Mouse (Mus musculus) liver, embryonic 12.5 days (tissue): Measurements from ENCODE around the gene Lpar1. TPM values are rescaled to one million over a fixed set of nuclear protein-coding genes. Genes with fewer than 3 reads are reported as not detected.
"Not testable (repeated sequence)": the region's sequence is repeated elsewhere in the genome, so short reads cannot be mapped to it uniquely, and the experiment has no call there.

Experiments used
- ATAC-seq: fragments of 200-750 bp; cut with Nextera tagmentation; 2 replicates; pipeline ENCODE4 v1.8.0; 2017; ENCODE audit warnings: moderate number of reproducible peaks, mild to moderate bottlenecking, moderate library complexity
- H3K27ac ChIP-seq: fragments of 300-500 bp; sonication (generic); 2 replicates; pipeline ENCODE4 v1.5.1; 2016; ENCODE audit warnings: mild to moderate bottlenecking
- H3K27me3 ChIP-seq: fragments of 300-500 bp; sonication (generic); replicated peaks from 2 replicates; pipeline ENCODE4 v1.6.1; 2016; ENCODE audit warnings: mild to moderate bottlenecking, moderate library complexity
- H3K36me3 ChIP-seq: fragments of 300-500 bp; sonication (generic); 2 replicates; pipeline ENCODE4 v1.6.1; 2016; ENCODE audit warnings: mild to moderate bottlenecking, moderate library complexity
- H3K4me1 ChIP-seq: fragments of 300-500 bp; sonication (generic); 2 replicates; pipeline ENCODE4 v1.6.1; 2016
- H3K4me2 ChIP-seq: fragments of 300-500 bp; sonication (generic); 2 replicates; pipeline ENCODE4 v1.6.1; 2016; ENCODE audit warnings: mild to moderate bottlenecking, moderate library complexity
- H3K4me3 ChIP-seq: fragments of 300-500 bp; sonication (generic); 2 replicates; pipeline ENCODE4 v1.5.1; 2016; ENCODE audit warnings: mild to moderate bottlenecking, moderate library complexity
- H3K9ac ChIP-seq: fragments of 300-500 bp; sonication (generic); 2 replicates; pipeline ENCODE4 v1.6.1; 2016; ENCODE audit warnings: mild to moderate bottlenecking, moderate library complexity
- H3K9me3 ChIP-seq: fragments of 300-500 bp; sonication (generic); replicated peaks from 2 replicates; pipeline ENCODE4 v1.6.1; 2016; ENCODE audit warnings: mild to moderate bottlenecking, moderate library complexity
- WGBS: fragments of 180-500 bp; shearing (Covaris S2); methylation state at CpG from one replicate; pipeline ENCODE4 v1.1.7; 2016; ENCODE audit not compliant: insufficient replicate concordance; 5-methylcytosine and 5-hydroxymethylcytosine counted together
- polyA plus RNA-seq: library from polyadenylated mRNA; unstranded; fragments of >200 nt; fragmentation: Nextera tagmentation; extraction: Ambion mirVana; gene quantifications from 2 replicates; pipeline ENCODE4 v1.2.1, GENCODE M21; 2016

The Lpar1 gene
- polyA plus RNA-seq, 1 experiment from 2014 or later, result 8.8 TPM

GRCm38 (mm10) chr4:58543171-58543570 lies 10.5 kb downstream of the Lpar1 start:
- Histone ChIP-seq H3K4me1 (0 out of 2 replicates have a peak, but pooled peaks cover 4% of the 10 kb centered on the region), H3K4me3 (no peak overlapping the region), H3K9ac (no peak overlapping the region), H3K9me3 (no peaks in the 10 kb centered on the region), H3K36me3 (no peaks in the 10 kb centered on the region), H3K4me2 (no peak overlapping the region), H3K27me3 (no peaks in the 10 kb centered on the region), H3K27ac (no peak overlapping the region)
- ATAC-seq, result no peak
- 55% methylated on average over 3 of the region's 3 CpGs for WGBS

DNA sequence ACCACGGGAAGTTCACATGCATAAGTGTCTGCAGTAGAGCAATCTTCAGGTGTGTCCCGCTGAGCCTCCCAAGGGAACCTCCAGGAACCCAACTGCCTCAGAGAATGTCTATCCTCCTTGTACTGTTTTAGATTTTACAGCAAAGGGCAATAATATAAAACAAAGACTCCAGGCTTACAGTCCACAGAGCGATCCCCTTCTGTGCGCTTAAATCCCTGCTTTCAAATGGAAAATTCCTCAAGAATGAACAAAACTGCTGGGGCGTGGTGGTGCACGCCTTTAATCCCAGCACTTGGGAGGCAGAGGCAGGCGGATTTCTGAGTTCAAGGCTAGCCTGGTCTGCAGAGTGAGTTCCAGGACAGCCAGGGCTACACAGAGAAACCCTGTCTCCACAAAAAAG lies 11.0 kb downstream of the Lpar1 start:
- H3K9ac ChIP-seq, H3K27me3 ChIP-seq, H3K4me1 ChIP-seq, H3K9me3 ChIP-seq, ATAC-seq, H3K36me3 ChIP-seq, H3K4me2 ChIP-seq, H3K27ac ChIP-seq, H3K4me3 ChIP-seq: not testable (repeated sequence)
- 76% methylated on average over 7 of the region's 7 CpGs for WGBS

- no peaks in the 10 kb centered on the region for H3K27me3 ChIP-seq
- WGBS, result 80% methylated on average over 3 of the region's 3 CpGs
- no peaks in the 10 kb centered on the region for H3K36me3 ChIP-seq
- ATAC-seq, result no peak
- no peaks in the 10 kb centered on the region for H3K9me3 ChIP-seq
- no peak overlapping the region for H3K9ac ChIP-seq
- no peak overlapping the region for H3K4me3 ChIP-seq
- no peak overlapping the region for H3K4me2 ChIP-seq
- H3K4me1 ChIP-seq, result 0 out of 2 replicates have a peak, but pooled peaks cover 2% of the 10 kb centered on the region
- H3K27ac ChIP-seq, result no peak overlapping the region
Measured at GRCm38 (mm10) chr4:58540841-58541240, 12.9 kb downstream of the Lpar1 start.

GRCm38 (mm10) chr4:58540385-58540784 lies 13.3 kb downstream of the Lpar1 start:
- Histone ChIP-seq H3K9me3 (no peaks in the 10 kb centered on the region), H3K4me1 (no peaks in the 10 kb centered on the region), H3K36me3 (no peaks in the 10 kb centered on the region), H3K27me3 (no peaks in the 10 kb centered on the region), H3K27ac (no peak overlapping the region), H3K4me2 (no peak overlapping the region), H3K4me3 (no peak overlapping the region), H3K9ac (no peak overlapping the region)
- no peak for ATAC-seq
- WGBS, result 61% methylated on average over 8 of the region's 8 CpGs

DNA sequence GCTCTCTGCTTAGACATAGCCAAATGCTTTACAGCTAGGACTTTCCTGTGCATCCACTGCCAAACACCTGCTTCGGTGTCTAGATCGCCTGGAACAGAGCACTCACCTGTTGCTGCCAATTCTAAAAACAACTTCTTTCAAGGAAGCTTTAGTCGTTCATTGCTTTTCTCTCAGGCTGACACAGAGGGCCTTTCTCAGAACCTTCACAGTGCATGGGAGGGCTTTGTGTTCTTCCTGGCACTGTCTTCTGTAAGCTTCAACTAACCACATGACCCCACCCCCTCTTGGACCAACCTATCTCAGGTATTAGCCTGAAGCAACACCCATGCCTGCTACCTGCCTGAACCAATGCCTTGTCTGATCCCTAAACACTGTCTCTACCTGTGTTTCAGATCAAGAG lies 15.0 kb downstream of the Lpar1 start:
- Histone ChIP-seq H3K4me1 (0 out of 2 replicates have a peak, but pooled peaks cover 4% of the 10 kb centered on the region), H3K9ac (no peak overlapping the region), H3K4me2 (no peak overlapping the region), H3K27me3 (no peaks in the 10 kb centered on the region), H3K27ac (no peak overlapping the region), H3K36me3 (no peaks in the 10 kb centered on the region), H3K9me3 (no peaks in the 10 kb centered on the region), H3K4me3 (no peak overlapping the region)
- 73% methylated on average over 3 of the region's 3 CpGs for WGBS
- ATAC-seq, result no peak

GRCm38 (mm10) chr4:58535754-58536153 lies 17.9 kb downstream of the Lpar1 start:
- no peaks in the 10 kb centered on the region for H3K9me3 ChIP-seq
- WGBS, result 38% methylated on average over 6 of the region's 6 CpGs
- H3K36me3 ChIP-seq, result no peaks in the 10 kb centered on the region
- H3K4me3 ChIP-seq, result no peak overlapping the region
- H3K27me3 ChIP-seq, result no peaks in the 10 kb centered on the region
- H3K4me1 ChIP-seq, result 0 out of 2 replicates have a peak, but pooled peaks cover 4% of the 10 kb centered on the region
- no peak overlapping the region for H3K9ac ChIP-seq
- no peak overlapping the region for H3K27ac ChIP-seq
- no peak overlapping the region for H3K4me2 ChIP-seq
- ATAC-seq, result no peak

DNA sequence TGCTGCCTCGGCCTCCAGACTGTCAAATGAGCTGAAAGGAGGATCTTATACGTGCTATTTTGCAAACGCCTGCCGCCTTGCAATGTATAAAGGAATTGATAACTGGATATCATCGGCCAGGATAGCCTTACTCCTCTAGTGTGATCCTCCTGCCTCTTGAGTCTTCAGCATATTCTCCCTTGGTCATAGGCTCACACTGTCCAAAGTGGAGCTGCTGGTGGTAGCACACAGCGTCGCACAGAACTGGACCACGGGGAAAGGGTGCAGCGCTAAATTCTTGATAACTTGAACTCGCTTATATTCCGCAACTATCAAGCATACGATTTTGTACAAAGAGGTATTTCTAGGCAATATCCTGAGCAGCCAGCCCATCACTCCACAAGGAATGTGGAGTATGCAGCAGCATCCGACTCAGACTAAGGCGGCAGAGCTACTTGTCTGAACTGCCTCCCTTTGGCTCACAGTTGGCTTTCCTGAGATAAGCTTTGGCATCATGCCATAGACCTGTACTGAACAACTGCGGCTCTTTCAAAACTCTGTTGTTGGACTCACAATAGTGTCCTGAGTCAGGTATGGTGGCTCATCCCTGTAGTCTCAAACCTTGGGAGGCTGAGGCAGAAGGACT lies 18.9 kb downstream of the Lpar1 start:
- Histone ChIP-seq H3K27ac (no peak overlapping the region), H3K9me3 (no peaks in the 10 kb centered on the region), H3K9ac (no peak overlapping the region), H3K27me3 (no peaks in the 10 kb centered on the region), H3K36me3 (no peaks in the 10 kb centered on the region), H3K4me3 (no peak overlapping the region), H3K4me1 (0 out of 2 replicates have a peak, but pooled peaks cover 4% of the 10 kb centered on the region), H3K4me2 (no peak overlapping the region)
- WGBS, result 78% methylated on average over 15 of the region's 15 CpGs
- no peak for ATAC-seq

GRCm38 (mm10) chr4:58534141-58534571 lies 19.5 kb downstream of the Lpar1 start:
- Histone ChIP-seq H3K36me3 (no peaks in the 10 kb centered on the region), H3K4me2 (no peak overlapping the region), H3K4me1 (0 out of 2 replicates have a peak, but pooled peaks cover 4% of the 10 kb centered on the region), H3K27ac (no peak overlapping the region), H3K27me3 (no peaks in the 10 kb centered on the region), H3K9ac (no peak overlapping the region), H3K4me3 (no peak overlapping the region), H3K9me3 (no peaks in the 10 kb centered on the region)
- ATAC-seq, result no peak
- WGBS, result 59% methylated on average over 13 of the region's 13 CpGs

- no peak overlapping the region for H3K9ac ChIP-seq
- 50% methylated on average over 3 of the region's 3 CpGs for WGBS
- no peaks in the 10 kb centered on the region for H3K27me3 ChIP-seq
- ATAC-seq, result no peak
- no peak overlapping the region for H3K4me3 ChIP-seq
- 0 out of 2 replicates have a peak, but pooled peaks cover 4% of the 10 kb centered on the region for H3K4me1 ChIP-seq
- H3K9me3 ChIP-seq, result no peaks in the 10 kb centered on the region
- H3K36me3 ChIP-seq, result no peaks in the 10 kb centered on the region
- no peak overlapping the region for H3K27ac ChIP-seq
- no peak overlapping the region for H3K4me2 ChIP-seq
Measured at GRCm38 (mm10) chr4:58533519-58533918, 20.2 kb downstream of the Lpar1 start.

DNA sequence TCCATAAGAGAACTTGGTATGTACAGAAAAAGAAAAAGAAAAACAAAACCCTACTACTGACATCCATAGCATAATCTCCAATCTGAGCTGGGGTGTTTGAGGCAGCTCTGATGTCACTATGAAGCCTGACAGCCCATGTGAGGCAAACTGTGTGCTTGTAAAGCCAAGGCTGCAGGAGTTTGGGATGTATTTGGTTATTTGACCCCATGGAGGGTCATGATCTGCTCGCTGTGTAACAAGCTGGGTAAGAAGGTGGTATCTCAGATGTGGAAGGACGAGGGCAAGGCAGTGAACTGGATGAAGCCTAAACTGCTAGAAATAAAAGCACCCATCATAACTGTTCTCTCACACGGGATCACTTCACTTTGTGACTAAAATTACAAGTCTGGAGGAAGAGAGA lies 21.4 kb downstream of the Lpar1 start:
- 57% methylated on average over 3 of the region's 3 CpGs for WGBS

DNA sequence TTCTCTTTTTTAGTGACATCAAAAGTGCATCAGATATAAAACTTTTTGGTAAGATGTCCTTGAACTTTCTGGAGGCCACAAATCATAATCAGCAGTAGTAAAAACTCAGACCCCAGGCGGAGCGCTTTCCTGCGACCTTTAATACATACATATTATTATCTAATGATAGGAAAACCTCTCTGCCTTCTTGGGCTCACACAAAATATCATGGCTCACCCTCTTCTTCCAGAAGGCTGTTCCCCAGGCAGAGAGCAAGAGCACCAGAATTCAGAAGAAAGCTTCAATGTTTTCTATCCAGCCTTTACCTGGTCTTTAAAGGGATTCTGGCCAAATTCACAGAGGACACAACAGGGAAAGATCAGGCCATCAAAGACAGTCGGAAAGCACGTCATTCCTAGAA lies 23.0 kb downstream of the Lpar1 start:
- no peaks in the 10 kb centered on the region for H3K27me3 ChIP-seq
- 77% methylated on average over 5 of the region's 5 CpGs for WGBS

More for the DNA sequence above, 21.4 kb downstream of the Lpar1 start:
- ATAC-seq, result no peak
- Histone ChIP-seq H3K4me2 (no peak overlapping the region), H3K9ac (no peak overlapping the region), H3K27me3 (no peaks in the 10 kb centered on the region), H3K9me3 (no peaks in the 10 kb centered on the region), H3K27ac (no peak overlapping the region), H3K4me3 (no peak overlapping the region), H3K36me3 (no peaks in the 10 kb centered on the region), H3K4me1 (0 out of 2 replicates have a peak, but pooled peaks cover 4% of the 10 kb centered on the region)

GRCm38 (mm10) chr4:58530279-58530678 lies 23.4 kb downstream of the Lpar1 start:
- no peak overlapping the region for H3K27ac ChIP-seq
- WGBS, result 50% methylated on average over 3 of the region's 3 CpGs

More for the DNA sequence above, 23.0 kb downstream of the Lpar1 start:
- H3K4me3 ChIP-seq, result no peak overlapping the region
- H3K27ac ChIP-seq, result no peak overlapping the region
- 0 out of 2 replicates have a peak, but pooled peaks cover 4% of the 10 kb centered on the region for H3K4me1 ChIP-seq
- no peak overlapping the region for H3K4me2 ChIP-seq
- no peaks in the 10 kb centered on the region for H3K9me3 ChIP-seq
- H3K9ac ChIP-seq, result no peak overlapping the region
- H3K36me3 ChIP-seq, result no peaks in the 10 kb centered on the region
- ATAC-seq, result no peak

GRCm38 (mm10) chr4:58527852-58528251 lies 25.8 kb downstream of the Lpar1 start:
- H3K4me2 ChIP-seq, result no peak overlapping the region
- ATAC-seq, result no peak
- 70% methylated on average over 3 of the region's 3 CpGs for WGBS

More at GRCm38 (mm10) chr4:58530279-58530678, 23.4 kb downstream of the Lpar1 start:
- Histone ChIP-seq H3K4me1 (0 out of 2 replicates have a peak, but pooled peaks cover 4% of the 10 kb centered on the region), H3K4me2 (no peak overlapping the region), H3K9ac (no peak overlapping the region), H3K27me3 (no peaks in the 10 kb centered on the region), H3K4me3 (no peak overlapping the region), H3K36me3 (no peaks in the 10 kb centered on the region), H3K9me3 (no peaks in the 10 kb centered on the region)
- ATAC-seq, result no peak

More at GRCm38 (mm10) chr4:58527852-58528251, 25.8 kb downstream of the Lpar1 start:
- Histone ChIP-seq H3K36me3 (no peaks in the 10 kb centered on the region), H3K27ac (no peak overlapping the region), H3K9ac (no peak overlapping the region), H3K4me3 (no peak overlapping the region), H3K9me3 (no peaks in the 10 kb centered on the region), H3K4me1 (no peaks in the 10 kb centered on the region), H3K27me3 (no peaks in the 10 kb centered on the region)
